Mouse (Mus musculus): ENCODE measurements around the gene Lamb2. TPM values are rescaled to one million over a fixed set of nuclear protein-coding genes. Genes with fewer than 3 reads are reported as not detected.

Lamb2 gene
- polyA plus RNA-seq, 1 experiment, result 3.4 TPM

GRCm38 (mm10) chr9:108451170-108451493 is 28.4 kb upstream of the Lamb2 start:
- Histone ChIP-seq H3K27ac (ENCODE audit: insufficient read depth, low read depth, low read length) (no peak overlapping the region), H3K4me1 (ENCODE audit: control insufficient read depth, insufficient read depth, low read length) (peaks cover 6% of the 10 kb centered on the region; the same call in 1 of the 2 replicates), H3K4me3 (ENCODE audit: insufficient read depth, low read length) (no peak overlapping the region)
- TF ChIP-seq POLR2A (IDR thresholded peaks at IDR 0.05; ENCODE audit: borderline replicate concordance, low read depth, low read length) (no peak), CTCF (IDR thresholded peaks at IDR 0.05; ENCODE audit: low read depth, low read length) (no peak)

- H3K4me1 ChIP-seq (ENCODE audit: control insufficient read depth, insufficient read depth, low read length), result peaks cover 6% of the 10 kb centered on the region; the same call in 1 of the 2 replicates
- no peak for TF ChIP-seq CTCF (IDR thresholded peaks at IDR 0.05; ENCODE audit: low read depth, low read length)
- TF ChIP-seq POLR2A (IDR thresholded peaks at IDR 0.05; ENCODE audit: borderline replicate concordance, low read depth, low read length), result no peak
- no peak overlapping the region for H3K4me3 ChIP-seq (ENCODE audit: insufficient read depth, low read length)
- H3K27ac ChIP-seq (ENCODE audit: insufficient read depth, low read depth, low read length), result no peak overlapping the region
Observed at GRCm38 (mm10) chr9:108451519-108452160, 27.9 kb upstream of the Lamb2 start.

GRCm38 (mm10) chr9:108452291-108452906 is 27.1 kb upstream of the Lamb2 start:
- Histone ChIP-seq H3K4me3 (ENCODE audit: insufficient read depth, low read length) (peak overlapping the region; percentile 57), H3K4me1 (ENCODE audit: control insufficient read depth, insufficient read depth, low read length) (peaks cover 6% of the 10 kb centered on the region; the same call in 1 of the 2 replicates), H3K27ac (ENCODE audit: insufficient read depth, low read depth, low read length) (no peak overlapping the region)
- TF ChIP-seq CTCF (IDR thresholded peaks at IDR 0.05; ENCODE audit: low read depth, low read length) (peak; percentile 87), POLR2A (IDR thresholded peaks at IDR 0.05; ENCODE audit: borderline replicate concordance, low read depth, low read length) (no peak)

- H3K27ac ChIP-seq (ENCODE audit: insufficient read depth, low read depth, low read length), result no peak overlapping the region
- H3K4me1 ChIP-seq (ENCODE audit: control insufficient read depth, insufficient read depth, low read length), result peaks cover 6% of the 10 kb centered on the region; the same call in 1 of the 2 replicates
- H3K4me3 ChIP-seq (ENCODE audit: insufficient read depth, low read length), result no peak overlapping the region
- TF ChIP-seq POLR2A (IDR thresholded peaks at IDR 0.05; ENCODE audit: borderline replicate concordance, low read depth, low read length) (no peak), CTCF (IDR thresholded peaks at IDR 0.05; ENCODE audit: low read depth, low read length) (no peak)
Observed at GRCm38 (mm10) chr9:108452911-108453310, 26.6 kb upstream of the Lamb2 start.

- Histone ChIP-seq H3K4me3 (ENCODE audit: insufficient read depth, low read length) (no peak overlapping the region), H3K4me1 (ENCODE audit: control insufficient read depth, insufficient read depth, low read length) (peaks cover 6% of the 10 kb centered on the region; the same call in 1 of the 2 replicates), H3K27ac (ENCODE audit: insufficient read depth, low read depth, low read length) (no peak overlapping the region)
- no peak for TF ChIP-seq POLR2A (IDR thresholded peaks at IDR 0.05; ENCODE audit: borderline replicate concordance, low read depth, low read length)
- TF ChIP-seq CTCF (IDR thresholded peaks at IDR 0.05; ENCODE audit: low read depth, low read length), result no peak
Observed at GRCm38 (mm10) chr9:108453458-108453857, 26.1 kb upstream of the Lamb2 start.

GRCm38 (mm10) chr9:108454429-108454828 is 25.1 kb upstream of the Lamb2 start:
- no peak for TF ChIP-seq CTCF (IDR thresholded peaks at IDR 0.05; ENCODE audit: low read depth, low read length)
- no peak for TF ChIP-seq POLR2A (IDR thresholded peaks at IDR 0.05; ENCODE audit: borderline replicate concordance, low read depth, low read length)
- Histone ChIP-seq H3K4me3 (ENCODE audit: insufficient read depth, low read length) (no peak overlapping the region), H3K27ac (ENCODE audit: insufficient read depth, low read depth, low read length) (no peak overlapping the region), H3K4me1 (ENCODE audit: control insufficient read depth, insufficient read depth, low read length) (peaks cover 8% of the 10 kb centered on the region)

- TF ChIP-seq CTCF (IDR thresholded peaks at IDR 0.05; ENCODE audit: low read depth, low read length), result no peak
- TF ChIP-seq POLR2A (IDR thresholded peaks at IDR 0.05; ENCODE audit: borderline replicate concordance, low read depth, low read length), result no peak
- peaks cover 12% of the 10 kb centered on the region for H3K4me1 ChIP-seq (ENCODE audit: control insufficient read depth, insufficient read depth, low read length)
- no peak overlapping the region for H3K4me3 ChIP-seq (ENCODE audit: insufficient read depth, low read length)
- no peak overlapping the region for H3K27ac ChIP-seq (ENCODE audit: insufficient read depth, low read depth, low read length)
Observed at GRCm38 (mm10) chr9:108455747-108456571, 23.6 kb upstream of the Lamb2 start.

- TF ChIP-seq POLR2A (IDR thresholded peaks at IDR 0.05; ENCODE audit: borderline replicate concordance, low read depth, low read length) (no peak), CTCF (IDR thresholded peaks at IDR 0.05; ENCODE audit: low read depth, low read length) (no peak)
- peaks cover 21% of the 10 kb centered on the region for H3K4me1 ChIP-seq (ENCODE audit: control insufficient read depth, insufficient read depth, low read length)
Observed at GRCm38 (mm10) chr9:108456953-108457352, 22.6 kb upstream of the Lamb2 start.

GRCm38 (mm10) chr9:108459939-108460318 is 19.6 kb upstream of the Lamb2 start:
- peak overlapping the region; percentile 45 for H3K27ac ChIP-seq (ENCODE audit: insufficient read depth, low read depth, low read length)
- H3K4me1 ChIP-seq (ENCODE audit: control insufficient read depth, insufficient read depth, low read length), result peaks cover 21% of the 10 kb centered on the region
- no peak for TF ChIP-seq POLR2A (IDR thresholded peaks at IDR 0.05; ENCODE audit: borderline replicate concordance, low read depth, low read length)
- no peak for TF ChIP-seq CTCF (IDR thresholded peaks at IDR 0.05; ENCODE audit: low read depth, low read length)
- peak overlapping the region; percentile 73; the same call in 1 of the 2 replicates for H3K4me3 ChIP-seq (ENCODE audit: insufficient read depth, low read length)

More at GRCm38 (mm10) chr9:108456953-108457352, 22.6 kb upstream of the Lamb2 start:
- H3K27ac ChIP-seq (ENCODE audit: insufficient read depth, low read depth, low read length), result no peak overlapping the region
- no peak overlapping the region for H3K4me3 ChIP-seq (ENCODE audit: insufficient read depth, low read length)
